Mouse (Mus musculus) mature B cell (primary cell): ENCODE data around the gene Gm8220.
"Not testable (repeated sequence)": the region's sequence is repeated elsewhere in the genome, so short reads cannot be mapped to it uniquely, and the experiment has no call there.

Experiments used
- in situ Hi-C: fragments of 300-500 bp; cut with MboI; formaldehyde crosslinking; loops from 2 replicates; pipeline ENCODE4 v1.14.3; 2019

Gm8220 gene

DNA sequence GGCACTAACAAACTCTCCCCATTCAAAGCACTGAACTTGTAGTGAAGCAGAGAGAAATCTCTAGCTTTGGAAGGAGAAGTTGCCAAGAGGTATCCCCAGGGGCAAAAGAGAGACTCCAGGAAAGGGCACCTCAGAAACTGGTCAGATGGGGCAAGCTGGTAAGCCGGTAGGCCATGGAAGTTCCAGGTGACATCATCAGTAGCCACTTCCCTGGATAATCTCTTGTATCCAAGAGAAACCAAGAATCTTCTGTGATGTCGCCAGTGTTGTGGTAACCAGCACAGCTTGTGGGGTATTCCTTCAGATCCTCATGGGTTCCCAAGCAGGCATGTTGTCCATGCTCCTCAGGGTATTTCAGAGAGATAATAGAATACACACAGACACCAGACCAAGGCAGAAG, at the start of gene Gm8220:
TSS of gene Gm8220 (plus strand) at position 301 of the 400 bp plus-strand sequence.
- in situ Hi-C loops, result not testable (repeated sequence)

- in situ Hi-C loops, result no loop called here
Observed at GRCm38 (mm10) chr14:44248039-44248438, 37.3 kb upstream of the Gm8220 start.

DNA sequence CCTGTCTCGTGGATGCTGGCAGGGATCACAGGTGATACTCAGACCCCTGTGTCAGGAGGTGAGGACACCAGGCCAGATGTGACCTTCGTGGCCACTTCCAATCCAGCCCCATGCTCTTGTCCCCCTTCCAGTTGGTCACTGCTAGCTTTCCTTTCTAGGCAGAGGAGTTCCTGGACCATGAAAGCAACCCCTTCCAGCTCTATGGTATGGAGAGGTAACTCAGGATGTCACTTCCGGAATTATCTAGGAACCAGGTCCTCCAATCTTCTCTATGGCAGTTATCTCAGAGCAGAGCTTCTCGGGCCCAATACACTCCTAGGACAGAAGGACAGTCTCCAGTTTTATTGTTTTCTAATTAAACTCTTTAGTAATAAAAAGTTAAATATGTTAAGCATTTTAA, 26.7 kb downstream of the Gm8220 start:
- in situ Hi-C loops, result not testable (repeated sequence)

DNA sequence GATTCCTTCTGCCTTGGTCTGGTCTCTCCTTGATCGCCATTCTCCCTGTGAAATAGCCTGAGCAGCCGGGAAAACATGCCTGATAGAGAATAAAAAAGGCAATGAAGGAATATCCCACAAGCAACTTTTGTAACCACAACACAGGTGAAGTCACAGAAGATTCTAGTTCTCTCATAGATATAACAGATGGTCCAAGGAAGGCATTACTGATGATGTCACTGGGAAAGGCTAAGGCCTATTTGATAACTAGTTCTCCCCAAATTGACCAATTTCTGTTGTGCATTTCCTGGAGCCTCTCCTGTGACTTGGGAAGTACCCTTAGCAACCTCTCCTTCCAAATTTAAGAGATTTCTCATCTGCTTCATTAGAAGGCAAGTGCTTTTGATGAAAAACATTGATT, 53.1 kb downstream of the Gm8220 start, which contains the start of gene Gm5930:
TSS of gene Gm5930 (minus strand) at position 101 of the 400 bp plus-strand sequence.
- in situ Hi-C loops, result not testable (repeated sequence)
